29 mouse cellular contexts compared by ENCODE assay signal in the genomic region with DNA sequence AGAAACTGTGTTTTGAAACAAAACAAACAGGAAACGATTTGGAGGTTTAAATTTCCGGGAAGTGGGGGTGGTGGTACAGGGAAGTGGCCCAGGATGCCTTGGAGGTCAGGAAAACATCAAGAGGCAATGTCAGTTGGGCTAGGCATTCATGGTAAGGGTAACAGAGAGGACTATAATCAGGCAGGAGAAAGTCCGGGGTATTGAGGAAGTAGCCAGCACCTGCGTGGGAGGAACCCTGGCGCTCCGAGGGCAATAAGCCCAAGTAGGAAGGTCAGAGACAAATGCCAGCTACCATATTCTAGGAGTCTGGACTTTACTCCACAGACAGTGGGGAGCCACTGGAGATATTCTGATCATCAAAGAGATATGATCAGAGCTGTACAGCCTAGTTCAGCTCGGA. TPM values are rescaled to one million over a fixed set of nuclear protein-coding genes. Genes with fewer than 3 reads are reported as not detected.
DNase-seq lines count a peak whose midpoint lies in the region; ATAC-seq lines count a peak whose summit lies in the region.
"Had no signal": no experiment of that assay in that cellular context is flagged by ENCODE, and none has a peak within 500 bp of the region (broad histone marks: within the 10 kb centered on the region; RNA-seq: fewer than 3 reads in every experiment).

No protein-coding gene starts in this region.

- 61% methylated on average over 7 of the region's 7 CpGs for WGBS in heart, embryonic 11.5 days (ENCODE audit: insufficient replicate concordance)
- 62% methylated on average over 7 of the region's 7 CpGs for WGBS in intestine, embryonic 16.5 days

- H3K9ac ChIP-seq in heart, embryonic 11.5 days (ENCODE audit: low read depth, low read length) = no peak overlapping the region
- no peak overlapping the region for H3K9ac ChIP-seq in intestine, embryonic 16.5 days (ENCODE audit: low read depth, low read length)
- H3K9ac ChIP-seq: embryonic facial prominence, embryonic 12.5 days; heart, embryonic 12.5 days; hindbrain, embryonic 14.5 days; liver, embryonic 14.5 days; lung, embryonic 15.5 days; stomach, embryonic 15.5 days had no signal

- no peaks in the 10 kb centered on the region for H3K36me3 ChIP-seq in heart, embryonic 11.5 days (ENCODE audit: control insufficient read depth, insufficient read depth, low read length)
- no peaks in the 10 kb centered on the region for H3K36me3 ChIP-seq in intestine, embryonic 16.5 days (ENCODE audit: control insufficient read depth, insufficient read depth, low read length)
- H3K36me3 ChIP-seq: embryonic facial prominence, embryonic 12.5 days; heart, embryonic 12.5 days; lung, embryonic 15.5 days; stomach, embryonic 15.5 days had no signal

- no peak overlapping the region for H3K4me3 ChIP-seq in heart, embryonic 11.5 days (ENCODE audit: low read depth, low read length)
- no peak overlapping the region for H3K4me3 ChIP-seq in intestine, embryonic 16.5 days (ENCODE audit: low read length)
- H3K4me3 ChIP-seq: embryonic facial prominence, embryonic 12.5 days; heart, embryonic 12.5 days; lung, embryonic 15.5 days; stomach, embryonic 15.5 days had no signal

- H3K27ac ChIP-seq in heart, embryonic 11.5 days (ENCODE audit: low read depth, low read length) = no peak overlapping the region
- no peak overlapping the region for H3K27ac ChIP-seq in intestine, embryonic 16.5 days (ENCODE audit: low read length)
- H3K27ac ChIP-seq: embryonic facial prominence, embryonic 12.5 days; hindbrain, embryonic 14.5 days; kidney, postnatal 0 days; liver, embryonic 14.5 days; lung, embryonic 15.5 days; stomach, embryonic 15.5 days had no signal

- H3K27me3 ChIP-seq in heart, embryonic 11.5 days (ENCODE audit: control insufficient read depth, insufficient read depth, low read length) = no peaks in the 10 kb centered on the region
- H3K27me3 ChIP-seq in intestine, embryonic 16.5 days (replicated peaks; ENCODE audit: control insufficient read depth, insufficient read depth, low read length) = no peaks in the 10 kb centered on the region
- H3K27me3 ChIP-seq: embryonic facial prominence, embryonic 12.5 days; heart, embryonic 12.5 days; lung, embryonic 15.5 days; stomach, embryonic 15.5 days had no signal

- H3K4me2 ChIP-seq in heart, embryonic 11.5 days = no peak overlapping the region
- H3K4me2 ChIP-seq in intestine, embryonic 16.5 days (ENCODE audit: low read depth, low read length) = no peak overlapping the region
- H3K4me2 ChIP-seq: embryonic facial prominence, embryonic 12.5 days; heart, embryonic 12.5 days; hindbrain, embryonic 14.5 days; lung, embryonic 15.5 days; stomach, embryonic 15.5 days had no signal

- intact Hi-C loops in left cerebral cortex, postnatal 4 days (cut with DNase I) = no loop called here

- no peak for ATAC-seq in heart, embryonic 11.5 days (replicated peaks; ENCODE audit: insufficient number of reproducible peaks, low FRiP score, low TSS enrichment)
- ATAC-seq in intestine, embryonic 16.5 days = peak; percentile 55
- ATAC-seq: activated CD4-positive, CD25-positive, alpha-beta regulatory T cell, adult 4 months; forebrain, embryonic 14.5 days; inflammation-experienced regulatory T-cells, adult 6 months had no signal

- DNase-seq in heart, adult 11 months = peak; percentile 82
- peak; percentile 46 for DNase-seq in naive thymus-derived CD4-positive, alpha-beta T cell, adult 2 months (ENCODE audit: low read depth)
- no peak for DNase-seq in kidney, postnatal 4 days
- DNase-seq in thymus, postnatal 36 days = no peak
- DNase-seq in left cerebral cortex, postnatal 4 days = no peak
- DNase-seq: adrenal gland, adult 2 months; cerebellum, adult 8-10 months; embryo, embryonic 11 days; gastrocnemius, postnatal 25 days; heart, adult 18-20 months; heart, postnatal 4 days; kidney, adult 8-10 months; layer of hippocampus, adult 9-11 months; liver; midbrain, embryonic 14.5 days; right cerebral cortex, postnatal 4 days; thymus, postnatal 14 days had no signal

- H3K4me1 ChIP-seq in heart, embryonic 11.5 days (ENCODE audit: control insufficient read depth, insufficient read depth, low read length) = peaks cover 14% of the 10 kb centered on the region
- H3K4me1 ChIP-seq in intestine, embryonic 16.5 days (ENCODE audit: control insufficient read depth, insufficient read depth, low read length) = peaks cover 11% of the 10 kb centered on the region; the same call in 1 of the 2 replicates
- H3K4me1 ChIP-seq: embryonic facial prominence, embryonic 12.5 days had no signal

- no peaks in the 10 kb centered on the region for H3K9me3 ChIP-seq in heart, embryonic 11.5 days (replicated peaks; ENCODE audit: control insufficient read depth, low read length)
- H3K9me3 ChIP-seq in intestine, embryonic 16.5 days (ENCODE audit: control insufficient read depth, low read length) = no peaks in the 10 kb centered on the region
- H3K9me3 ChIP-seq: embryonic facial prominence, embryonic 12.5 days; heart, embryonic 12.5 days; lung, embryonic 15.5 days; stomach, embryonic 15.5 days had no signal

RNA-seq across cellular contexts. Expression of a gene that starts 45.9 kb away (rescaled TPM):
- polyA plus RNA-seq in heart, embryonic 11.5 days (2014; fragmentation: Nextera tagmentation; extraction: Ambion mirVana) = 4.5 and 6.3 TPM in 2 replicates
- polyA plus RNA-seq in intestine, embryonic 16.5 days (2015; fragmentation: Nextera tagmentation; extraction: Ambion mirVana) = 6.4 and 6.6 TPM in 2 replicates
- total RNA-seq in left cerebral cortex, postnatal 4 days (2021) = 1 to 10 TPM; 6.3 to 8.1 TPM

RNA-seq across cellular contexts. Expression of a gene that starts 53.2 kb away (rescaled TPM):
- polyA plus RNA-seq in heart, embryonic 11.5 days (2014; fragmentation: Nextera tagmentation; extraction: Ambion mirVana) = 330 and 334 TPM in 2 replicates
- polyA plus RNA-seq in intestine, embryonic 16.5 days (2015; fragmentation: Nextera tagmentation; extraction: Ambion mirVana) = 346 and 352 TPM in 2 replicates
- 100 to 1,000 TPM; 153 to 164 TPM for total RNA-seq in left cerebral cortex, postnatal 4 days (2021)

Comparison
In these comparisons a context has a peak if more than half of its experiments do, and no peak if none do; other contexts are left out.
1. DNase-seq: peak in heart, adult 11 months (single experiment) and naive thymus-derived CD4-positive, alpha-beta T cell, adult 2 months (single experiment); none in kidney, postnatal 4 days (0 of 2), thymus, postnatal 36 days (0 of 2) and left cerebral cortex, postnatal 4 days (single experiment).